Mouse (Mus musculus) kidney, postnatal 10 days (tissue): ENCODE results near the gene Atg4a.

Source experiments
- DNase-seq: peaks from one replicate; pipeline ENCODE4 v3.0.0; 2021; ENCODE audit warnings: mixed read lengths

Atg4a gene

DNA sequence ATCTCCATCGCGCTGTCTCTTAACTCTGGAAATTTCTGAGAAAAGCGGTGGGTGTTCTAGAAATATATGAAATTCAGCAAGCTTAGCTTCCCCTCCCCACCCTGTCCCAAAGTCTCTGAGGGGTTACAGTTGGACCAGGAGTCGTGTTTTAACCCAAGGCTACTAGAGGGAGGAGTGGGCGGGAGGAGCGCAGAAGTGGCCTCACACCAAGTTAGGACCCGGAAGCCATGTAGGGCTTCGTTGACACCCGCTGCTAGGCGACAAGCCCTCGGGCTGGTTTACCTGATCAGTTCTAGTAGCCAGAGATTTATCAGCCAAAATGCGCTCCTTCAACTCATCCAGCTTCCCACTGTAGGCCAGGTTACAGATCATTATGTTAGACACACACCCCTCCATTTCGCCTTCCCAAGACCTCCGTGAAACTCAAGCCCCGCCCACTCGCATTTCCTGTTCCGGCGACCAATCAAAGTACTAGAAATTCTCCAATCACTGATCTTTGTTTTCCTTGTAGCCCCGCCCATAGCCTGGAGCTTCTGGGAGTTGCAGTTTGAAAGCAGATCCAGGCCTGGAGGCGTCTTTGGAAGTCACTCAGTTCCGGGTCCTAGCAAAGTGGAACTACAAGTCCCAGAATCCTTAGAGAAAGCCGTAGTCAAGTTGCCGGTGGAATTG lies at the start of gene Atg4a, which contains the start of gene Psmd10:
TSS of gene Atg4a (plus strand) at position 636 of the 669 bp plus-strand sequence.
TSS of gene Psmd10 (minus strand) at position 457 of the 669 bp plus-strand sequence.
- DNase-seq, result peak; percentile 94

- no peak for DNase-seq
Observed at GRCm38 (mm10) chrX:140907360-140907759, 49.3 kb upstream of the Atg4a start, which contains the start of gene Vsig1. Gene Vsig1, plus strand, starts transcription at chrX:140907608.

DNA sequence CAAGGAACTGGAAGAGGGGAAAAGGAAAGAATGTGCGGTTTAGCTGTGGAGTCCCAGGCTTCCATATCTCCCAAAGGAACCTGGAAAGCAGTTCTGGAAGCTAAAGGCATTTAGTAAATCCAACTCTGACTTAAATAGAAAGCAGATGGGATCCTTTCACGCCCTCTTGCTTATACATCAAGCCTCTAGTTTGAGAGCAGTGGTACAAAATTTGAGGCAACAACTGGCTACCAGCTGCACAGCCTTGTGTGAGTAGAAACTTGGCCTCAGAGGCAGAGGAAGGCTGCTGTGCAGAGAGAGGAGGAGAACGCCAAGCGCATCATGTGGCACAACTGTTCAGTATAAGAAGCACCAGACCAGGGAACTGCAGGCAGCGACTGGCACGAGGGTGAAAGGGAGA lies 35.4 kb upstream of the Atg4a start:
- DNase-seq, result no peak

DNA sequence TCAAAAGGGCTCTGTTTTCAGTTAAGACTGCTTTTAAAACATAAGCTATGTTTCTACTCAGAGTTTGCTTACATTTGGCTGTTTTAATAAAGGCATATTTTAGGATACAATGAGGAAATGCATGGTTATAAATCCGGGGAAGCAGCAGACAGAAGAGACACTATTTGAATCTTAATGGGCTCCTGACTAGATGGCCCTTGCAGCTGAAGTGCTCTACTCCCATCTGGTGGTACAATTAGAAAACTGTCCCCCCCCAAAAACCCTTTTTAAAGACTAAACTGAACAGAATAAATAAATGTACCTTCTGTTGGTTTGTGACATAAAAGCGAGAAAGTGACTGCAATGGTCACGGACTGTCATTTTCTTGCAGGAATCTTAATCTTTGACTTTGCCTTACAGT lies 24.6 kb upstream of the Atg4a start:
- no peak for DNase-seq

- DNase-seq, result no peak
Observed at GRCm38 (mm10) chrX:140933263-140933662, 23.4 kb upstream of the Atg4a start.

DNA sequence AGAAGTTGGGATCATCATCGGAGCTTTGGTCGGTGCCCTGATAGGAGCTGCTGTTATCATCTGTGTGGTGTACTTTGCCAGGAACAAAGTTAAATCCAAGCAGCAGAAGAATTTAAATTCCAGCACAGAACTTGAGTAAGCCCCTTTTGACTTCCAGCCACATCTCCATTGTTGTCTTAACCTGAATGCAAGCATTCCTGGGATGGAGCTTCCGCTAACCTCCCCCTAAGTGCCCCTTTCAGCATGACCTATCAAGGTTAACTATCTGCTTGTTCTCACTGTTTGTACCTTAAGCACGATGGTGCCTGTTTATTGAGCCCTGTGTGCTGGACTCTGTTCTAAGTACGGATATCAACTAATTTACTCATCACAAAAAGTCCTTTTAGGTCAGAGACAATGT lies 20.4 kb upstream of the Atg4a start:
- DNase-seq, result no peak

DNA sequence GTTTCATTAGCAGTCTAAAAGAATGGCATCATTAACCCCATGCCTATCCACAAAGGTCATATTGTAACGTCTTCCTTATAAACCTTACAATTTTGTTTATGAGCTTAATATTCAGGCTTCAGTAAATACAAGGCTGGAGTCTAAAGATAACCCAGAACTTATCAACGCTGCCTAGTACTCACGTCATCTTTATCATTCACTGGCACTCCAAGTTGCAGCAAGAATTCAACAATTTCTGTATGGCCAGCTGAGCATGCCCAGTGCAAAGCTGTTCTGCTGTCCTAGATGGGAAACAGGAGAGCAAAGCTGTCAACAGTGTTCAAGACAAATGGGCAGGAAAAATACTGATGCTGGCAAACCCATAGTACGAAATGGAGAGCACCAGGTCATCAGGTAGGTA lies 3.1 kb upstream of the Atg4a start:
- DNase-seq, result no peak

- no peak for DNase-seq
Observed at GRCm38 (mm10) chrX:140956959-140957358, 252 bp downstream of the Atg4a start.

GRCm38 (mm10) chrX:140978943-140979342 lies 22.2 kb downstream of the Atg4a start:
- DNase-seq, result no peak

DNA sequence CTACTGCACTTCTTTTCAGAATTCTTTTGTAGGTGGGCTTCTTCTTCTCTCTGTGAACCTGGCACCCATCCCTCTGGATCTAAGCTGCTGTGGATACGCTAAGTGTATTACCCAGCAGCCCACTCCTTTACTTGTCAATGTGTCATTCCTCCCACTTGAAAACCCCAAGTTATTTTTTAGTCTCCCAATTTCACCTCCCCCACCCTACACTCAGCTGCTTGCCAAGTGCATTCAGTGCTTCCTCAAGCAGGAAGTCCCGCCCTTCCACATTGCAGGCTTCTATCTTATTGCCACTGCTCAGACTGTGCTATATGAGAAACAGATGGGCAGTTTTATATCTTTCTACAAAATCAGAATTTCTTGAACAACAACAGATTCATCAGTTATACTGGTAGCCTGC lies 22.8 kb downstream of the Atg4a start:
- peak; percentile 58 for DNase-seq

GRCm38 (mm10) chrX:140980163-140980562 lies 23.5 kb downstream of the Atg4a start:
- DNase-seq, result no peak

DNA sequence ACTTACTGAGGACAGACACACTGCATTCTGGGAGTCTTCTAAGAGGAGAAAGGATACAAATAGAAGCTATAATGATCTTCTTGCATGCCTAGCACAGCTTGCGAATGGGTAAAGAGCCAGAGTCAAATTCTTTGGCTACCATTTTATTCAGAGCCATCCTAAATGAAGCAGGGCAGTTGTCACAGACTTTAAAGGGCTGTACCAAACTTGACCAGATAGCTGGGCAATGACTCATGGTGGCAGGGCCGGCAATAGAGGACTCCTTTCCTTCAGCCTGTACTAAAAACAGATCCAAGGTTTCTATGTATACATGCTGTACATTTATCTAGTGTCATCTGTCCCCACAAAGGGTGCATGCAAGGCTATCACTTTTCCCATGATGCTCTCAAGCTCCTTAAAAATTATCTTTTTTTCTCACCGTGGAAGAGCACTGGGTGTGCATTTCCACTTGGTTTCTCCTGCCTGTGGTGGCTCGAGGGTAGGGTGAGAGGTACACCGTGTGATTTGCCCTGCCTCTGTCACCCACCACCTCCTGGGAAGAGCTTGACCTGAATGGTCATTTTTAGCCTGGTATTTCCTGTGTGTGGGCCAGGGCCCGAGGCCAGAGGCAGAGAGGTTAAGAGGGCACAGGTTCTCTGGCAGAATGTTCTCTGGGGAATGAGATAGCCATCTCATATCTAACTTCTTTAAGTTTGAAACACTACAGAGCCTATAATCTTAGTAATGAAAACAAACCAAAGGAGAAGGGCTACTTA lies 26.7 kb downstream of the Atg4a start:
- DNase-seq, result peak; percentile 14

GRCm38 (mm10) chrX:140984795-140985194 lies 28.1 kb downstream of the Atg4a start:
- no peak for DNase-seq

DNA sequence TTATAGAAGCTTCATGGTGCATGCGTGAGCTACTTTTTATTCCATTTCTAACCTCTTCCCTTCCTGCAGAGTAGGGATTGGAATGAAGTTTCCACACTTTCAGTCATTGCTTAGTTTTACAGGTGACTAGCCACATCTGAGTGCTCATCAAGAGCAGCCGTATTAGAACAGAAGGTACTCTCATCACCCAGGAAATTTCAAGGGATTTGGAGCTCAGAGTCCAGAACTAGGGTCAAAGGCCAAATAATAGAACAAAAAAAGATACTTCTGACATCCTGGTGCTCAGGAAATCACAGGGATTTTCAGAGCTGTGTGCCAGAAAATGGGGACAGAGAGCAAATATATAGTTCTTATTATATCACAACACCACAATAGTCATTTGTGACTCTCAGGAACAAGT lies 28.5 kb downstream of the Atg4a start:
- DNase-seq, result no peak

GRCm38 (mm10) chrX:140996909-140997516 lies 40.3 kb downstream of the Atg4a start:
- no peak for DNase-seq

- no peak for DNase-seq
Observed at GRCm38 (mm10) chrX:140997912-140998545, 41.3 kb downstream of the Atg4a start.

- DNase-seq, result no peak
Observed at GRCm38 (mm10) chrX:140998885-140999284, 42.2 kb downstream of the Atg4a start.

GRCm38 (mm10) chrX:141149705-141150104 lies 193.0 kb downstream of the Atg4a start:
- no peak for DNase-seq

GRCm38 (mm10) chrX:141150290-141150689 lies 193.6 kb downstream of the Atg4a start:
- DNase-seq, result no peak

DNA sequence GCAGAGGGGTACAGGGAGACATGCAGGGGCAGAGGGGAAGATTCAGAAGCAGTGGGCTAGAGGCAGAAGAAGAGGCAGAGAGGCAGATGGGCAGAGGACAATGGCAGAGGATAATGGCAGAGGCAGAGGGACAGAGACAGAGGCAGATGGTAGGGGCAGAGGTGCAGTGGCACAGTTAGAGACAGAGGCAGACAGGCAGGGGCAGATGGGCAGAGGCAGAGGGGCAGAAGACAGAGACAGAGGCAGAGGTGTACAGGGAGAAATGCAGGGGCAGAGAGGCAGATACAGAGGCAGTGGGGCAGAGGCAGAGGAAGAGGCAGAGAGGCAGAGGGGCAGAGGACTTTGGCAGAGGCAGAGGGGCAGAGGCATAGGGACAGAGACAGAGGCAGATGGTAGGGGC lies 194.5 kb downstream of the Atg4a start:
- no peak for DNase-seq

GRCm38 (mm10) chrX:141156696-141157095 lies 200.0 kb downstream of the Atg4a start:
- no peak for DNase-seq

DNA sequence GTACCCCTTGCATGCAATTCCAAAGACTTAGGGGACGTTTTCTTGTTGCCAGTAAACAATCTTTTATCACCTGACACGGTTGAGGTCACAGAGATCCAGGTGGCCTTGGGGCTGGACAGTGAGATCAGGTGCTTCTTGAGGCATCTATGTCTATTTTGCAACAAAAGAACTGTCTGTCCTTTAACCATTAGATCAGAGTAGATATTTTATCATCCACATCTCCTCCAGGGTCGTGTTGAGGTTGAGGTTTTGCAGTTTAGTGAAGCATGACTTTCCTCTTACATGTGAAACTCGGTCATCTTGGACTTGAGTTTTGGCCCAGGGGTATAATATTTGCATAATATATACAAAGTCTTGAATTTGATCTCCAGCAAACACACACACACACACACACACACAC lies 200.9 kb downstream of the Atg4a start:
- DNase-seq, result no peak

DNA sequence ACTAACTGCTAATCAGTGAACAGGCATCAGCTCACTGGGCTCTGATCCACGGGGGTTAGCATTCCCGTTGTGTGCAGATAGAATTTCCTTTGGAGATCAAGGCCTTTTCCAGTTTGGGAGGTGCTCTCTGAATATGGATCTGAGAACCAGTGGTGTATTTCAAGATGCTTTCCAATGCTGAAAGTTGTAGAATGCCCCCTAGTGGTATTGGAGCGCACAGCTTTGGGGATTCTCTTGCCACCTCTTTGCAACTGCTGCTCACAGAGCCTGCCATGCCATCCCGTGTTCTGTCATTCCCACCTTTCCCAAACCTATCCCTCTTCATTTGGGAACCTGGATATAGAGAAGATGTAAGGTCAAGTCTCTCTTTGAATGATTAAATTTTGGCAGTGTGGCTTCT lies 201.5 kb downstream of the Atg4a start:
- DNase-seq, result peak; percentile 30
